Mouse (Mus musculus) olfactory bulb, adult 2 months (tissue): ENCODE results near the gene Crybg2. TPM values are rescaled to one million over a fixed set of nuclear protein-coding genes. Genes with fewer than 3 reads are reported as not detected.

ENCODE experiments used
- H3K27ac ChIP-seq: fragments of 200-500 bp; 2 replicates; pipeline ENCODE4 v1.5.1; 2012; ENCODE audit warnings: low read depth, low read length; ENCODE audit not compliant: insufficient read depth
- H3K4me1 ChIP-seq: fragments of 200-500 bp; 2 replicates; pipeline ENCODE4 v1.6.1; 2012; ENCODE audit warnings: low read length; ENCODE audit not compliant: control insufficient read depth, insufficient read depth
- H3K4me3 ChIP-seq: fragments of 200-500 bp; 2 replicates; pipeline ENCODE4 v1.5.1; 2012; ENCODE audit warnings: mild to moderate bottlenecking, low read depth, low read length, moderate library complexity; ENCODE audit not compliant: insufficient read depth
- CTCF ChIP-seq: fragments of 200-500 bp; IDR thresholded peaks from 2 replicates; pipeline ENCODE4 v1.5.1; 2012; ENCODE audit warnings: low read depth, mild to moderate bottlenecking, low read length, moderate library complexity; ENCODE audit not compliant: insufficient read depth
- POLR2A ChIP-seq: fragments of 200-500 bp; IDR thresholded peaks from 2 replicates; pipeline ENCODE4 v1.6.1; 2012; ENCODE audit warnings: mild to moderate bottlenecking, low read depth, low read length, moderate library complexity; ENCODE audit not compliant: insufficient read depth
- WGBS: fragments of 180-500 bp; shearing (Covaris S2); methylation state at CpG from one replicate; pipeline ENCODE4 v1.1.7; 2018; 5-methylcytosine and 5-hydroxymethylcytosine counted together
- polyA plus RNA-seq: library from polyadenylated mRNA; stranded (reverse); fragments of >200 nt; gene quantifications from 2 replicates; pipeline ENCODE4 v1.2.4, GENCODE M21; 2012; ENCODE audit warnings: low replicate concordance; ENCODE audit not compliant: missing spikeins, insufficient read depth, insufficient read length

The Crybg2 gene
- polyA plus RNA-seq, 1 experiment: not detected

DNA sequence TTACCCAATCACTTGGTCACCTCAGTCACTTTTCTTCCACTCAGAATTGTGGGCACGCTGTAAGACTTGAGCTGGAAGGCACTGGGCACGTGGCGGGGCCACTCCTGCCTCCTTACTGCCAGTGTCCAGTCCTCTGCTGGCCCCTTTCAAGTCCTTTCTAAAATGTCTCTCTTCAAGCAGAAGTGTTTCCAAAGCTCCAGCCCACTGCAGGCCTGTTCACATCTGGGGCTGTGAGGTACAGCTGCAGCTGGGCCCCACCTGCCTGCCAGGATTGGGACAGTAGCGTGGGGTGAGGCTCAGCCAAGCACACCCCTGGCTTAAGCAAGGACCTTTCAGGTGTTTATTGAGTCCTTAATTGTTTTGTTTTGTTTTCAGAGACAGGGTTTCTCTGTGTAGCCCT is 53.4 kb downstream of the Crybg2 start:
- Histone ChIP-seq H3K4me1 (peaks cover 18% of the 10 kb centered on the region), H3K27ac (0 out of 2 replicates have a peak overlapping the region, but pooled peaks have one; percentile 20), H3K4me3 (no peak overlapping the region)
- TF ChIP-seq POLR2A: no peak
- TF ChIP-seq CTCF: no peak
- 94% methylated on average over 4 of the region's 4 CpGs for WGBS

DNA sequence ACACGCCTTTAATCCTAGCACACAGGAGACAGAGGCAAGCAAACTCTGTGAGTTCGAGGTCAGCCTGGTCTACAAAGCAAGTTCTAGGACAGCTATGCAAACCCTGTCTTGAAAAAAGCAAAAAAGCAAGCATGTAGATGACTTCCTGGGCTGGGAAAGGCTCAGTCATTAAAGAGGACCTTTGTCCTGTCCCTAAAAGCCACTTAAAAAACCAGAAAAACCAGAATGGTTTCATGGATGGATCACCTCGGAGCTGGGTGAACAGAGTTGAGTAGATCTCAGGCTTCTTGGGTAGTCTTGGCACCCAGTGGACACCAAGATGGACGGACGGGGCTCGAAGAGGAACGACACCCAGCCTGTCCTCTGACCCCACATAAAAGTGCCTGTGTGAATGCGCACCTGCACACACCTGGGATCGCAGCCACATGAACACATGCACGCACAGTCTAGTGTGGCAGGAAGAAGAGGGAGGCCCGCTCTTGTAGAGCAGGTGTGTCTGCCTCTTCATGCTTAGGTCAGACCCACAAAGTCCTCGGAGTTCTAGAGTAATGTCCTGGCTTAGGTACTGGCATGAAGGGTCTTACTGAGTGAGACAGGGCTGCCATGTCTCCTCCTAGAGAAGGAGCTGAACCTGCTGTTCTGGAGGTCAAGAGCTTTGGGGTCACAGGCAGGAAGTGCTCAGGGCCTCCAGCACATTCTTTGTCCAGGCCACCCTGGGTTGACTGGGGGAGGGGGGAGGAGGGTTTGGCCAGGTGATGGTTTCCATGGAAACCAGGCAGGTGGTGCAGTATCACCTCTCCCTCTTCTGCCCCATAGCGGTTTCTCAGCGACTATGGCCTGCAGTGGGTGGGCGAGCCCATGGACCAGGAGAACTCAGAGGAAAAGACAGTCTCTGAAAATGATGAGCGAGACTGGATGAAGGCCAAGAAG is 54.9 kb downstream of the Crybg2 start:
- Histone ChIP-seq H3K4me3 (no peak overlapping the region), H3K4me1 (peaks cover 18% of the 10 kb centered on the region), H3K27ac (no peak overlapping the region)
- TF ChIP-seq CTCF: no peak
- WGBS: 89% methylated on average over 16 of the region's 16 CpGs

GRCm38 (mm10) chr4:134116501-134116900 is 55.9 kb downstream of the Crybg2 start:
- H3K4me1 ChIP-seq: peaks cover 18% of the 10 kb centered on the region
- WGBS: 95% methylated on average over 2 of the region's 2 CpGs
- H3K27ac ChIP-seq: no peak overlapping the region; the same call in 1 of the 2 replicates
- TF ChIP-seq POLR2A (no peak), CTCF (no peak)
- H3K4me3 ChIP-seq: no peak overlapping the region

DNA sequence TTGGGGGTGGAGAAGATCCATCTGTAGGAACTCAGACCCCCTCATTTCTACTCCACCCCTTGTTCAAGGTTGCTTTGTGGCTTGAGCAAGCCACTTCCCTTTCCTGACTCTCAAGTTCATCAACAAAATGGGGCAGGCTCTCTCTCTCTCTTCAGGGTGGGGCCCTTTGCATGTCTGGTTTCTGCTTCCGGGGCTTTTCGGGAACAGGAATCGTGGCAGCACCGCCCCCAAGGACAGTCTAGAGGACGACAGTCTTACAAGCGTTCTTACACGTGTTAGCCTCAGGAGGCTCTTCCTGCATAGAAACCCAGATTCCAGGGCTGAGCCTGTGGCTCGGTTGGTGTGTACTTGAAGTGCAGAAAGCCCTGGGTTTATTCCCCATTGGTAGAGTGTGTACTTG is 56.4 kb downstream of the Crybg2 start:
- H3K4me3 ChIP-seq: no peak overlapping the region
- no peak for TF ChIP-seq CTCF
- H3K4me1 ChIP-seq: peaks cover 18% of the 10 kb centered on the region
- H3K27ac ChIP-seq: no peak overlapping the region
- 80% methylated on average over 8 of the region's 8 CpGs for WGBS

DNA sequence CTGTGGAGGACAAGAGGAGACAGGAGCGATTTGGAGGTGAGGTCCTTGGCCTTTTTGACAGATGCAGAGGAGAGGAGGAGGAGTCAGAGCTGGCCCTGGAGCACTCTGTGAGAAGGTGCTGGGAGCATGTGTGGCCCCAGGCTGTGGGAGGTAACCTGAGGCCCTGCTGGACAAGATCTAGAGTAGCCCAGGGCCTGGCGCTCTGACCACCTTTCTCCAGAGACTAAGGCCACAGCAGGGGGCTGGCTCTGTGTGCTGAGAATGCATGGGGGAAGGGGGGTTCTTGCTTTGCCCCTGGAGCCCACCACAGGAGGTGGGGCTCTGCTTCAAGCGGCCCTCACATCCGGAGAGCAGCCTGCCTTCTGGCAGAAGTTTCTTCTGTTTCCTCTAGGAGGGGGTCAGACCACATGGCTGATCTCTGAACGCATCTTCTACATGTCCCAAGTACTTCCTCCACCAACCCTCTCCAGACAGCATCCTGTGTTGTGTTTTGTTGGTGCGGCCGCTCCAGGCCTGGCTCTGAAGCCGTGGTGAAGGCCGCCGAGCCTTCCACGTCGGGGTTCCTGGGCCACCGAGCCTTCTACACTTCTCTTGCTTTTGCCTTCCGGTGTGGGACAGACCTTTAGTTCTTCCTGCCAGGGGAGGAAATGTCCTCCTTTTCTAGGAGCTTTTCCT is 57.6 kb downstream of the Crybg2 start:
- WGBS: 79% methylated on average over 14 of the region's 14 CpGs
- Histone ChIP-seq H3K4me3 (no peak overlapping the region), H3K27ac (no peak overlapping the region), H3K4me1 (peaks cover 10% of the 10 kb centered on the region)
- no peak for TF ChIP-seq POLR2A
- no peak for TF ChIP-seq CTCF

DNA sequence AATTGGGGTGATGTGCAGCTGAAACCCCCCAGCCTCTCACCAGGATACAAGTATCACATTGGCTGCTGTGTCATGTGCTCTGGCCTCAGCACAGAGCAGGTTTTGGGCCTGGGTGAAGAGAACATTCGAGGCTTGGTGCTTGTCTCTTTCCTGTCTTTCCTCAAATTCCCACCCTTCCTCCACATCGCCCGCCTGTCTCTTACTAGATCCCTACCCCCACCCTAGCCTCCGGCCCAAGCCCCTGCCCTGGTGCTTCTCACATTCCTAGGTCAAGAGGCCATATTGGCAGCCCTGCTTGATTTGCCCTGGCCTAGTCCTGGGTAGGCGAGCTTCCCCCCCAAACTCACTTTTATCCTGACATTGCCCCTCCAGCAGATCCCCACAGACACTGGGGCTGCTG is 58.4 kb downstream of the Crybg2 start:
- no peak overlapping the region for H3K4me3 ChIP-seq
- TF ChIP-seq CTCF: no peak
- no peak for TF ChIP-seq POLR2A
- WGBS: 85% methylated on average over 5 of the region's 5 CpGs
- H3K4me1 ChIP-seq: peaks cover 10% of the 10 kb centered on the region
- no peak overlapping the region for H3K27ac ChIP-seq

GRCm38 (mm10) chr4:134119644-134120043 is 59.0 kb downstream of the Crybg2 start:
- WGBS: 65% methylated on average over 9 of the region's 9 CpGs
- Histone ChIP-seq H3K27ac (no peak overlapping the region), H3K4me1 (peaks cover 16% of the 10 kb centered on the region), H3K4me3 (no peak overlapping the region)
- TF ChIP-seq CTCF (no peak), POLR2A (no peak)

GRCm38 (mm10) chr4:134120192-134120805 is 59.7 kb downstream of the Crybg2 start:
- TF ChIP-seq CTCF (no peak), POLR2A (no peak)
- H3K4me3 ChIP-seq: no peak overlapping the region
- no peak overlapping the region for H3K27ac ChIP-seq
- 89% methylated on average over 6 of the region's 6 CpGs for WGBS
- peaks cover 22% of the 10 kb centered on the region for H3K4me1 ChIP-seq

DNA sequence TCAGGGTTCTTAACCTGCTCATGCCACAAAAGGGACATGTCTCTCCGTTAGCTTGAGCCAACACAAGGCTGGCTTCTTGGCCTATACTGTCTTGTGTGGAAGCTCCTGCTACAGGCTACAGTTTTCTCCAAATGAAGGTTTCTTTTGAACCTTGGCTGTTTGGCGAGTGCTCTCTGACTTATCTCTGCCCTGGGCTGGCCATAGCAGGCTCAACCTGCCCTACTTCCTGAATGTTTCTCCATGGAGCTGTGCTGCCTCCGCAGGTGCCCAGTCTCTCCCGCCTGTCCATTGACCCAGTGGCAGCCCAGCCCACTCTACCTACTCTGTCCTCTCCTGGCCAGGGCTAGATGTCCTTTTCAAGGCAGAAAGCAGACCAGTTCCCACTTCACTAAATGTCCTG is 60.3 kb downstream of the Crybg2 start:
- Histone ChIP-seq H3K27ac (no peak overlapping the region), H3K4me3 (no peak overlapping the region), H3K4me1 (peaks cover 27% of the 10 kb centered on the region)
- no peak for TF ChIP-seq POLR2A
- TF ChIP-seq CTCF: no peak
- WGBS: 90% methylated on average over 4 of the region's 4 CpGs
